Mouse (Mus musculus) liver, postnatal 0 days (tissue): ENCODE data around the gene Nedd9. TPM values are rescaled to one million over a fixed set of nuclear protein-coding genes. Genes with fewer than 3 reads are reported as not detected.

Experiments
- ATAC-seq: fragments of 200-750 bp; cut with Nextera tagmentation; 2 replicates; pipeline ENCODE4 v1.8.0; 2017; ENCODE audit warnings: mild to moderate bottlenecking, moderate library complexity
- DNase-seq: peaks from one replicate; pipeline ENCODE4 v3.0.0-alpha.2; 2016
- H3K27ac ChIP-seq: fragments of 300-500 bp; sonication (generic); 2 replicates; pipeline ENCODE4 v1.5.1; 2014; ENCODE audit warnings: antibody characterized with exemption, moderate library complexity, mild to moderate bottlenecking, low read depth
- H3K27me3 ChIP-seq: fragments of 300-500 bp; sonication (generic); 2 replicates; pipeline ENCODE4 v1.6.1; 2014; ENCODE audit warnings: low read length, control low read depth, mixed read lengths; ENCODE audit not compliant: insufficient read depth
- H3K36me3 ChIP-seq: fragments of 300-500 bp; sonication (generic); replicated peaks from 2 replicates; pipeline ENCODE4 v1.6.1; 2014; ENCODE audit warnings: mild to moderate bottlenecking, control low read depth, low read length, moderate library complexity, mixed read lengths; ENCODE audit not compliant: insufficient read depth
- H3K4me1 ChIP-seq: fragments of 300-500 bp; sonication (generic); 2 replicates; pipeline ENCODE4 v1.6.1; 2014; ENCODE audit warnings: antibody characterized with exemption, mild to moderate bottlenecking, control low read depth; ENCODE audit not compliant: insufficient read depth
- H3K4me2 ChIP-seq: fragments of 300-500 bp; sonication (generic); 2 replicates; pipeline ENCODE4 v1.6.1; 2014; ENCODE audit warnings: low read depth, mild to moderate bottlenecking, low read length, moderate library complexity, mixed read lengths
- H3K4me3 ChIP-seq: fragments of 300-500 bp; sonication (generic); 2 replicates; pipeline ENCODE4 v1.5.1; 2014; ENCODE audit warnings: low read depth, low read length
- H3K9ac ChIP-seq: fragments of 300-500 bp; sonication (generic); replicated peaks from 2 replicates; pipeline ENCODE4 v1.6.1; 2014; ENCODE audit warnings: mild to moderate bottlenecking, moderate library complexity
- H3K9me3 ChIP-seq: fragments of 300-500 bp; sonication (generic); 2 replicates; pipeline ENCODE4 v1.6.1; 2016; ENCODE audit warnings: mild to moderate bottlenecking, control low read depth, low read length, mixed read lengths
- CTCF ChIP-seq: sonication (generic); IDR thresholded peaks from 2 replicates; pipeline ENCODE4 v1.5.1; 2016; ENCODE audit warnings: antibody characterized with exemption, low read depth
- EP300 ChIP-seq: IDR thresholded peaks from 2 replicates; pipeline ENCODE4 v1.6.1; 2016; ENCODE audit warnings: antibody characterized with exemption, low read depth, mild to moderate bottlenecking
- WGBS: fragments of 180-500 bp; shearing (Covaris S2); extraction: QIAGEN DNeasy Blood & Tissue Kit; methylation state at CpG from one replicate; pipeline ENCODE4 v1.1.7; 2014; ENCODE audit not compliant: insufficient replicate concordance; 5-methylcytosine and 5-hydroxymethylcytosine counted together
- polyA plus RNA-seq: library from polyadenylated mRNA; unstranded; fragments of >200 nt; fragmentation: Nextera tagmentation; extraction: Ambion mirVana; gene quantifications from 2 replicates; pipeline ENCODE4 v1.2.1, GENCODE M21; 2015

Nedd9 gene
- polyA plus RNA-seq, 1 experiment from 2014 or later, result 6.9 TPM

- Histone ChIP-seq H3K9me3 (no peaks in the 10 kb centered on the region), H3K4me1 (peaks cover 21% of the 10 kb centered on the region), H3K4me3 (no peak overlapping the region), H3K27me3 (no peaks in the 10 kb centered on the region), H3K9ac (no peak overlapping the region), H3K36me3 (no peaks in the 10 kb centered on the region; the same call in 1 of the 2 replicates), H3K27ac (no peak overlapping the region), H3K4me2 (no peak overlapping the region)
- no peak for ATAC-seq
- WGBS, result 80% methylated on average over 5 of the region's 5 CpGs
- DNase-seq, result no peak
- no peak for TF ChIP-seq CTCF
- TF ChIP-seq EP300, result no peak
Observed at GRCm38 (mm10) chr13:41405009-41405408, 82.2 kb downstream of the Nedd9 start.

GRCm38 (mm10) chr13:41403838-41404237 is 83.3 kb downstream of the Nedd9 start:
- DNase-seq, result peak; percentile 62
- peak; percentile 99 for ATAC-seq
- Histone ChIP-seq H3K4me1 (peaks cover 25% of the 10 kb centered on the region), H3K9ac (no peak overlapping the region), H3K4me2 (no peak overlapping the region), H3K27ac (peak overlapping the region; percentile 73), H3K4me3 (no peak overlapping the region), H3K9me3 (no peaks in the 10 kb centered on the region), H3K27me3 (no peaks in the 10 kb centered on the region), H3K36me3 (no peaks in the 10 kb centered on the region; the same call in 1 of the 2 replicates)
- no peak for TF ChIP-seq CTCF
- TF ChIP-seq EP300, result peak; percentile 76
- 61% methylated on average over 6 of the region's 6 CpGs for WGBS

GRCm38 (mm10) chr13:41402441-41403003 is 84.6 kb downstream of the Nedd9 start:
- Histone ChIP-seq H3K4me2 (no peak overlapping the region), H3K36me3 (no peaks in the 10 kb centered on the region; the same call in 1 of the 2 replicates), H3K27ac (peak overlapping the region; percentile 73), H3K4me1 (peaks cover 25% of the 10 kb centered on the region), H3K4me3 (no peak overlapping the region), H3K9ac (no peak overlapping the region), H3K27me3 (no peaks in the 10 kb centered on the region), H3K9me3 (no peaks in the 10 kb centered on the region)
- TF ChIP-seq CTCF (no peak), EP300 (no peak)
- no peak for DNase-seq
- WGBS, result 24% methylated on average over 6 of the region's 6 CpGs
- ATAC-seq, result no peak

- H3K4me2 ChIP-seq, result no peak overlapping the region
- no peaks in the 10 kb centered on the region; the same call in 1 of the 2 replicates for H3K36me3 ChIP-seq
- ATAC-seq, result no peak
- H3K9me3 ChIP-seq, result no peaks in the 10 kb centered on the region
- TF ChIP-seq CTCF (no peak), EP300 (no peak)
- H3K4me3 ChIP-seq, result no peak overlapping the region
- no peaks in the 10 kb centered on the region for H3K27me3 ChIP-seq
- H3K9ac ChIP-seq, result no peak overlapping the region
- no peak for DNase-seq
- H3K4me1 ChIP-seq, result peaks cover 25% of the 10 kb centered on the region
- WGBS, result 66% methylated on average over 5 of the region's 6 CpGs
- H3K27ac ChIP-seq, result no peak overlapping the region
Observed at GRCm38 (mm10) chr13:41401775-41402174, 85.4 kb downstream of the Nedd9 start.

- Histone ChIP-seq H3K4me1 (peaks cover 25% of the 10 kb centered on the region), H3K9ac (no peak overlapping the region), H3K4me3 (no peak overlapping the region), H3K9me3 (no peaks in the 10 kb centered on the region), H3K27ac (no peak overlapping the region), H3K4me2 (no peak overlapping the region), H3K36me3 (no peaks in the 10 kb centered on the region), H3K27me3 (no peaks in the 10 kb centered on the region)
- WGBS, result 58% methylated on average over 3 of the region's 3 CpGs
- no peak for TF ChIP-seq CTCF
- TF ChIP-seq EP300, result no peak
- no peak for ATAC-seq
- DNase-seq, result no peak
Observed at GRCm38 (mm10) chr13:41400289-41400688, 86.9 kb downstream of the Nedd9 start.

- ATAC-seq (no peak), DNase-seq (no peak)
- H3K36me3 ChIP-seq, result no peaks in the 10 kb centered on the region; the same call in 1 of the 2 replicates
- 77% methylated on average over 2 of the region's 2 CpGs for WGBS
- H3K9ac ChIP-seq, result no peak overlapping the region
- H3K27ac ChIP-seq, result no peak overlapping the region
- no peak overlapping the region for H3K4me2 ChIP-seq
- no peaks in the 10 kb centered on the region for H3K4me1 ChIP-seq
- H3K9me3 ChIP-seq, result no peaks in the 10 kb centered on the region
- TF ChIP-seq CTCF, result no peak
- no peak for TF ChIP-seq EP300
- no peak overlapping the region for H3K4me3 ChIP-seq
- H3K27me3 ChIP-seq, result no peaks in the 10 kb centered on the region
Observed at GRCm38 (mm10) chr13:41392191-41392590, 95.0 kb downstream of the Nedd9 start.
